Mouse (Mus musculus) frontal cortex, postnatal 14 days (tissue): ENCODE data around the gene Hsd11b1.

Source experiments
- DNase-seq, 2 experiments: peaks; one replicate each; pipeline ENCODE4 v3.0.0; 2022; ENCODE audit warnings: low spot score in 2 of 2

Gene Hsd11b1

DNA sequence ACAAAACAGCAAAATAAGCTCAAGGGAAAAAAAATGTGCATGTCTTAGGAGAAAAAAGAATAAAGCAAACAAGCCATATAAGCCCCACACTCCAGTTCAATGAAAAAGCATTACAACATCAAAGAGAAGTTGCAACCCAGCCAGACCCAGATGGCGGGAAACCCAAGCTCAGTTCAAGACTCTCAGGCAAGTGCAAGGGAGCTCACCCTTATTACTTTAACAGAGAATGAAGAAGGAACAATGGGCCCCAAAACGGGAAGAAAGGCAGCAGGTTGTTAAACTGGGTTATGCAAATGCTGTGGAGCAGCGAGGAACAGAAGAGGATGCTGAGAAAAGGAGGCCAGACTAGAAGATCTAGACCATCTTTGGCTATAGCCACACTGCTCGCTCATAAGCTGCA is 21.0 kb downstream of the Hsd11b1 start:
- no peak for DNase-seq

DNA sequence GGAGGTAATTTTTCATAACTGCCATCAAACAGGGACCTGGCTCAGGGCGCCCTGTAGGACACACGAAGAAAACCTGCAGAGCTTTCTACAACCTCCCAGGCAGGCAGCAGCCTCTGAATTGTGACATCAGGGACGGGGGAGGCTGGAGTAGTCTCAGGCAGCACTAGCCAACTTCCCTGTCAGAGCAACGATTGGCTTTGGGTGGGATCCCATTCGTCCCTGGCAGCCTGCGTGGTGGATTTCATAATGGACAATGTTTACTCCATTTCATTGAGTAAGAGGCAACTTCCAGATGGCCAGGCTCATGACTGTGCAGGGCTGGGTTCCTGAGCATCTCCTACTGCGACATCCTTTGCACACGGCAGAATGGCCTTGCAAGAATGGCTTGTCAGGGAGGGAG is 21.6 kb downstream of the Hsd11b1 start:
- peak; percentile 66 to 81 for DNase-seq

DNA sequence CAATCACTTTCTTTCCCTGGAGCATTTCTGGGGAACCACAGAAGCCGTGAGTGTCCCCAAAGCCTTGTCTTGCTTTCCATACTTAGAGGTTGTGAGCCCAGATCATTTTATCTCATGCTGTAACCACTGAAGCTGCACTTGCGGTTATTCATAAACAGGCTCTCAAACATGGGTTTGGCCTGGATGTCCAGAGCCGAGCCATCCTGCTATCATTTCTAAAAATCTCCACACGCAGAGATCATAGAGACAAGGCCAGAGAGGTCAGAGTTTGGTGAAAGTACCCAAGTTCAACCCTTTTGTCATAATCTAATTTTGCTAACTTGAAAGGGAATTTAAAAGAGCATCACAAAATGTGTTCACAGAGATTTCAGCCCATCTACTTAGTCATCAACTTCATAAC is 22.4 kb downstream of the Hsd11b1 start:
- no peak for DNase-seq

DNA sequence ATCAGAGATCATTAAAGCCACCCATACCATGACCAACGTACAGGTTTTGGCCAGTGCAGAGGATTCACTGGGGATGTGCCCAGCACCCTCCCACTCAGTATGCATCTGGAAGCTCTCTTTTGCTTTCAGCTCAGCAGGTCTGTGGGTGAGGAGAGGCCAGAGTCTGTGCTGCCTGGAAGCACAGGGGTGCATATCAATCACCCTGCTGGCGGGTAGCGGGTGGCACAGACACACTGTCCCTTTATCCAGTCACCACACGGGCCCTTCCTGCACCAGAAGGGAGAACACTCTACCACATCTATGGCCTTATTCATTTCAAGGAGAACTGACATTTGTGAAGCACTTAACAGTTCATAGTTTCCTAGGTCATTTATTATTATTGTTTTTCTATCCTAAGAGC is 25.4 kb downstream of the Hsd11b1 start:
- DNase-seq = no peak

DNA sequence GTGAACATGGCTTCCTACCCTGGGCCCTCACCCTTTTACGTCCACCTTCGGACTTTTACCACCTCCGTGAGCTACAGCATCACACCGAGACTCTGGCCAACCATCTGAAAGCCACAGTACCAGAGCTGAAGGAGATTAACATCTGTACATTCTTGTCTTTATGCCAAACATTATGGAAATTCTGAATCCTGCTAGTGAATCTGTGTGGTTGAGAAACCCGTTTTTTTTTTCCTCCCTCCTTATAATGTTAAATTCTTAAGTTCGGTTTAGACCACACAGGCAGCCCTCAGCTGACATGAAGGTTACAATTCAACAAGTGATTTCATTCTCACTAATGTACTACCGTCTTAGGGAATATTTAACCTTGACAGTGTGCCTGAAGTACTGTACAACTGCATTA is 28.9 kb downstream of the Hsd11b1 start:
- no peak for DNase-seq

DNA sequence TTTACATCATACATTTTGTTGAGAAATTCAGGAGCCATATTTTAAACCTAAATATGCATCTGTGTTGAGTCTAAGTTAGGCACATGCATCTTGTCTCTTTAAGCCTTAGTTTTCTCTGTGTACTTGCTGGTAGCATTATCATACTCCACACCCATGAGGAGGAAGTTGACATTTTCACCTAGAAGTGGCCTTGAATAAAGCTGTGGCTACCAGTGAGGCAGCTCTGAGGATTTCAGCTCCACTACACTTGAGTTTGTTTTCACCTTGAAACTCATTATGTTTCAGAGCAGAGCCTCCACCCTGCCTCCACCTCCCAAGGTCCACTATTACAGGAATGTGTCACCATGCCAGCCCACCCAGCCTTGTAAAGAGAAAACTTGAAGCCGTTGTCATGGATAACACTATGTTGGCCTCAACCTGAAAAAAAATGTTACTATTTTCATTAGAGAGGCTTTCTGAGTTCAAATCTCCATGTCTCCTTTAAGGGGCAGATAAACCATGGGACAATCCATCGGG is 29.7 kb downstream of the Hsd11b1 start:
- no peak for DNase-seq

DNA sequence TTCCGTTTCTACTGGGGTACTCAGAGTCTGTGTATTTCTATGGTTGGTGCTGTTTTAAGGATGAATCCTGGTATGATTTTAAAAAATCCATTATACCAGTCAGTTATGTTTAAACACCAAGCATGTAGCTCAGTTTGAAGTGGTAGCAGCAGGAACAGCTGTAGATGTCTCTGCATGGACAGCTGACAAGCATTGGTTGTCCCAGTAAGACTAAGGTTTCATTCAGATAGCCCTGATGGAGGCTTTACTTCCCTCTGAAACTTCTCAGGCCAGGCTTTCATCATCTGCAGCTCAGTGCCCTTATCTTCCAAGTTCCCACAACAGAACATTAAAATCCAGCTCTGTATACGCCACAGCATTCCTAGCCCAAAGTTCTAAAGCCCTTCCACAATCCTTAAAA is 31.1 kb downstream of the Hsd11b1 start:
- no peak for DNase-seq

DNA sequence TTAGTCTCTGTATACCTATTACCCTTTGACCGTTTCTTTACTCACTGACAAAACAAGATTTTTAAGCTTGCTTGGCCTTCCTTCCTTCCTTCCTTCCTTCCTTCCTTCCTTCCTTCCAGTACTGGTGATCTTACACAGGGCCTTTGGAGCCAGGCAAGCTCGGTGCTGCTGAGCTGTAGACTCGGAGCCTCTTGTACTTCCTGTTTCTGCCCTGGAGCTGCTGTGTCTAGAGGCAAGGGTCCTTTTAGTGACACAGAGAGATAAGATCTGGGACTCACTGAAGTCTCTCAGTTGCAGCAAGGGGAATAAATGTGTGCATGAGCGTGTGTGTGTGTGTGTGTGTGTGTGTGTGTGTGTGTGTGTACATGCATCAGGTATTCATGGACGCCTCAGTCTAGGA is 32.9 kb downstream of the Hsd11b1 start:
- DNase-seq = no peak

DNA sequence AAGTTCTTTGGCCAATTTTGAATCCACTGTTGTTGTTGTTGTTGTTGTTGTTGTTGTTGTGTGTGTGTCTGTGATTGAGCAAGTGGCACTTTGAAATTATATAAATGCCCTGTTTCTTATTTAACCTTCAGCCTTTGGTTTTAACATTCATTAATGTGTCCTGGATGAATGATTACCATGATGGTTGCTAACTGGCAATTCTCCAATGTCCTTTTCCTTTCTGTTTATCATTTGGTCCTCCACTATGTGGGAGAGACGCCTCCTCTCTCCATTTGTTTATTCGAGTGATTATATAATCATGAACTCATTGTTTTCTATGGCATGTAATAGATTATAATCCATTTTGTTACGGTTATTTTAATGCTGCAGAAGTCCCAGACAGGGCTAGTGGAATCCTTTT is 33.3 kb downstream of the Hsd11b1 start:
- DNase-seq = no peak

DNA sequence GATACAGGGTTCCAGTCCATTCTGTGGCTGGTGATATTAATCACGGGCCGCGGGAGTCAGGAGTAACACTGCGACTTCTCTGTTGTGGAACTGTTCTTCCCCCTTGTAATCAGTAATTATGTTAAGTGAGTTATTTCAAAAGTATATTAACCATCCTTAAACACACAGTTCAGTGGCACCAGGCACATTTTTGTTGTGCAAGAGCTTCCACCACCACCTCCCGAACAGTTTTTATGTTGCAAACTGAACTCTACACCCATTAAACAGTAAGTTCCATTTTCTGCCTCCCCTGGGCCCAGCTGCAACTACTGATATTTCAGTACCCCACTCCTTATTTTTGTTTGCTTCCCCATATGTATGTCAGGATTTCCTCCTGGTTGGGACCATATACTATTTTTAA is 34.3 kb downstream of the Hsd11b1 start:
- DNase-seq = no peak

DNA sequence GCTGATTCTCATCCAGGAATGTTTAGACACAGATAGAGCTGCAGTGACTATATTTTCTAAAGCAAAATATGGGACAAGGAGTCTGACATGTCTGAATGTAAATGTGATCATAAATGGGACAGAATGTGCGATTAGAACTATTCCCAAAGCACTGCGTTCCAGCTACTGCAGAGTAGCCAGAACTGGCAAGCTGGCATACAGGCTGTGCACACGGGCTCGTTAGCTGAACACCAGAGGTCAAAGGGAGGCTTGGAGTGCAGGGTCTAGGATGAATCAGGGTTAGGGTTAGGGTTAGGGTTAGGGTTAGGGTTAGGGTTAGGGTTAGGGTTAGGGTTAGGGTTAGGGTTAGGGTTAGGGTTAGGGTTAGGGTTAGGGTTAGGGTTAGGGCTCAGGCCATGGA is 36.3 kb downstream of the Hsd11b1 start:
- DNase-seq = no peak

DNA sequence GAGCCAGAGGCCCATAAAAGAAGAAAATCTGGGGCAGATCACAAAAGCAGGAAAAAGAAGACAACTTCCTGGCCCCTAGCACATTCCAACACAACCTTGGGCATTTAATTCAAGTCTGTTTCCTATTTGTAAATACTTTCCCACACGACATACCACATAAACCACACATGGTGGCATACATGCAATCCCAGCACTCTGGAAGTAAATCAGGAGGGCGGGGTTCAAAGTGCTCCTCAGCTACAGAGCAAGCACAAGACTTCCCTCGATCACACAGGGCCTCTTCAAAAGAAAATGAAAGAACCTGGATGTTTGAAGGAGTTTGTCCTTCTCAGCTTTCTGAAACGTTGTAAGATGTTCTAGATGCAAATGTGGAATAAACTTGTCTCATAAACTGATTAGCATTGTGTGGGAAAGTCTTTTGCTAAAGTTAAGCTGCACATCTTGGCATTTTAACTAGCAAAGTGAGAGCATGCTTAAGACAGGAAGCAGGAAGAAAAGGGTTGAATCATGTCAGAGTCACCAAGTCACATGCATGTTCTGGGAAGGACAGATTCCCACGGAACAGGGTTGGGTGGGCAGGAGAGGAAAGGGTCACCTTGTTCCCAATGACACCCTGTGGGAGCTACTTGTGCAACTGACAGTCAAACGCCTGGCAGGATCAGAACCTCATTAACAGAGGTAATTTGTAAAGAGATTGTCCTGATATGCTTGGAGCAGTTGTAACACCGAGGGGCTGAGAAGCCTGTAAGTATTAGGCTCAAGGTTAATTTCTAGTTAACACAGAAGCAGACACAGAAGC is 37.0 kb downstream of the Hsd11b1 start:
- DNase-seq = no peak

DNA sequence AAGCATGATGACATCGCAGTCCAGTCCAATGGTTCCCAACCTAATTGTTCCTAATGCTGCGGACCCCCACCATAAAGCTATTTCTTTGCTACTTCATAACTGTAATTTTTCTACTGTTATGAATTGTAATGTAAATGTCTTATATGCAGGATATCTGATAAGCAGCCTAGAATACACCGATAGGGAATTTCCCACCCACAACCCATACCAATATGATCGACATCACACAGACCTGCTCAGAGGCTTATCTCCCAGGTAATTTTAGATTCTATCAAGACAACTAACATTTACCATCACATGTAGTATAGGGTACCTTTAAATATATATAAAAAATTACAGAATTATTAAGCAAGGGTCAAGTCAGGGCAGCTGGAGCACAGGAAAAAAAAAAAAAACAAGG is 37.8 kb downstream of the Hsd11b1 start:
- no peak for DNase-seq

DNA sequence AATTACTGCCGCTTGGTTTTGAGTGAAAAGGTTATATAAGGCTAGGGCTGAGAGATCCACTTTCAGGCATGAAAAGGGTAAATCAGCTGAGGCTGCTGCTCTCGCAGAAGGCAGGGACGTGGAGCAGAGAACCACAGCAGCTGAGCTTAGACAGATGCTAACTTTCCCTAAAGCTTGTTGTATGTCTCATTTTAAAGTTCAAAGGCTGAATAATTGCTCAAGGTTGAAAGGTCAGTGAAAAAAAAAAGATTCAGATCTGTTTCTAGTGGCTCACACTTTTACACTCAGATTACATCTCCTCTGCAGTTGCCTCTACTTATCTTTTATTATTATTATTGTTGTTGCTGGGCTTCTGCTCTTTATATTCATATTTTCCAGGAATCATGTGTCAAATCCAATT is 38.3 kb downstream of the Hsd11b1 start:
- no peak for DNase-seq

DNA sequence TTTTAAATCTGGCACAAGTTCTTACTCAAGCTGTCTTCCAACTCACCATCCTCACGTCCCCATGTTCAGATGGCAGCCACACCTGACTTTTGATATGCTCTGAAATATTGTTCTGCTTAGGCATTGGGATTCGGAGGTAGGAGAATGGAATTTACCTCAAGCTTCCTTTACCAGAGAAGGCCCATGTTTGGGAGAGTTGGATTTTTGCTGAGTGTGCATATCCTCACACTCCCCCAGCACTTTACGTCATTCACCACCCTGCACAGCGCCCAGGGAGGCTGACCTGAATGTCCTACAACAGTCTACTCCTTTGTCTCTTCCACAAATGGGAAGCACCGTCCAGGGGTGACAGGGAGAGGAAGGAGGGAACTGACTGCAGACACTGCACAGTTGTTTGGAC is 43.5 kb downstream of the Hsd11b1 start:
- DNase-seq = no peak

DNA sequence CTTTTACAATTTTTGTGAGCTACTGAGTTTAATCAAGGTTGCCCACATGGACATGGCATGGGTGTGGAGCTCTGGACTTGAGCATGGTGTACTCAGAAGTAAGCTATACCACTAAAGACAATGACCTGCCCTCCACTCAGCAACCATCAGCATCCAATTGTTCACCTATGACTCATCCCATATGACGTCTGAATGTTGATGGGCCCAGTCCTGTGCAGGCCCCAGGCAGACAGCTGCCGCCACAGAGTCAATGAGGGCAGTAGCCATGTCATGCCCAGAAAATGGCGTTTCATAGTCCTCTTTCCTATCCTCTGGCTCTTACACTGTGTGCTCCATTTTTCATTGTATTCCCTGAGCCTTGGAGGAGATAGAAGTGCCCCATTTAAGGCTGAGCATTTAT is 47.9 kb downstream of the Hsd11b1 start:
- no peak for DNase-seq

DNA sequence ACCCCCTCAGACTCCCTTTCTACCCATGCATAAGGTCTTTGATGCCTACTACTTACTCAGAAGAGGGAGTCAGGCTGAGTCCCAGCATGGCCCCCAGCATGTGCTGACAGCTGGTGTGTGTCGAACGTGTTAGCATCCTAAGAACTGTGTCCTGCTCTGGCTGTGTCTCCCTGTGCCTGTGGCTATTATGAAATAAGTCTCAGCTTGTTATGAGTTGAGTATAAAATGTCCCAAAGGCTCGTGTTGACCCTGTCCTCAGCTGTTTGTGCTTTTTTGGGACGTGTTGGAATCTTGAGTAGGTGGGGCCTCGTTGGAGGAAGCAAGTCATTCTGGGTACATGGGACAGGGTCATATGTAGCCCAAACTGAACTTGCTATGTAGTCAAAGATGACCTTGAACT is 49.8 kb downstream of the Hsd11b1 start:
- DNase-seq = no peak

DNA sequence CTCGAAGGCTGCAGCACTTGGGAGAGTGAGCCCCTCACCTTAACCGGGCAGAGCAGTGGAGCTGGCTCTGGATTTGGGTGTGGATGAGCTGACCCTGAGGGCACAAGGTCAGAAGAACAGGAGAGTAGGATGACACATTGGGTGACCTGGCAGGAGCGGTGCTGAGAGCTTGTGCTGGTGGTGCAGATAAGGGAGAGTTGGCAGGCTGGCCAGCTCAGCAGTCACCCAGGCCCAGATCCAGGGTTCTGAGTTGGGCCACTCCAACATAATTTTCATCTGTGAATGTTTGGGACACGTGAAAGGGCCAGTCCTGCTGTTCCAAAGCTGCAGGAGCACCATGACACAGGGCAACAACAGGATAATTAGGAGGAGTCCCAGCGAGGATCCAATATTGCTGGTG is 52.5 kb downstream of the Hsd11b1 start:
- DNase-seq = no peak

DNA sequence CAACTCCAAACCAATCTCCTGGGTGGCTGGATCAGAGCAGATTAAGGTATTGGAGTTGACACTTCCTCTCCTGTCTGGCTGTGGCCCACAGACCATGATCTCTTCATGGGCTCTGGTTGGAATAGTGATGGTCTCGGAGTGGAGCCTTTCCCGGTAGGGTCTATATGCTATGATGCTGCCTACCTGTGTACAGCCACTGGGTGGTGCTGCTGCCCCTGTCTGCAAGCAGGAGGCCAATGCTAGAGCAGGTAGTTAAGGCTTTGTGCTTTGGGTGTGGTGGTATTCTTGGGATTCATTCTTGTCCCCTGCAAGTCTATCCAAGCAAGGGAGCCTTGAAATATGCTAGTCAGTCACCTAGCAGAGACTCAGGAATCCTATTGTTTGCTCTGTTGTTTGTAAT is 55.7 kb downstream of the Hsd11b1 start:
- peak; percentile 32 to 37 for DNase-seq

DNA sequence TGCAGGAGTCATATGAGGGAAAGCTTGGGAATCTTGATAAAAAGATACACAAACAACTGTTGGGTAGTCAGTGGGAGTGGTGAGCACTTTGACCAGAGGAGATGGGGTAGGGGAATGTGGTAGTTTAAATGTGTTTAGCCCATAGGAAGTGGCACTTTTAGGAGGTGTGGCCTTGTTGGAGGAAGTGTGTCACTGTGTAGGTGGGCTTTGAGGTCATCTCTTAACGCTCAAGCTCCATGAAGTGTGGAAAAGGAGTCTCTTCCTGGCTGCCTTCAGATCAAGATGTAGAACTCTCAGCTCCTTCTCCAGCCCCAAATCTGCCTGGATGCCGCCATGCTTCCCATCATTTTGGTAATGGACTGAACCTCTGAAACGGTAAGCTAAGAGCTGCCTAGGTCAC is 56.4 kb downstream of the Hsd11b1 start, which contains the start of gene Lamb3:
TSS of gene Lamb3 (plus strand) at position 197 of the 400 bp plus-strand sequence.
- DNase-seq = no peak

DNA sequence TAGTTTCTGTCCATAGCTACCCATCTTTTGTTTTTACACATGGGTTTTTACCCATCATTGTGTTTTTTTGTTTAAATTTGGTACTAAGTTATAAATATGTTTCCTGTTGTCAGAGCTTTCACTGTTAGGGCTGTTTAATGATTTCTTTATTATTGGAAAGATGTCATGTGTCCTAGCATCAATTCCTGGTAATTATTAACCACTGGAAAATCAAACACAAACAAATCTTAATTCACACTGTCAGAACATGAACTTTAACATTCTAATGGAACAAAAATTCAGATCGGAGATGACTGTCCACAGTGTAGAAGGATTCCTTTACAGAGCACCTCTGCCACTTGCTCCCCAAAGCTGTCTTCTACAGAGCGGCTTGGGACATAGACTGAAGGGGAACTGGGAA is 58.4 kb downstream of the Hsd11b1 start:
- DNase-seq = no peak

DNA sequence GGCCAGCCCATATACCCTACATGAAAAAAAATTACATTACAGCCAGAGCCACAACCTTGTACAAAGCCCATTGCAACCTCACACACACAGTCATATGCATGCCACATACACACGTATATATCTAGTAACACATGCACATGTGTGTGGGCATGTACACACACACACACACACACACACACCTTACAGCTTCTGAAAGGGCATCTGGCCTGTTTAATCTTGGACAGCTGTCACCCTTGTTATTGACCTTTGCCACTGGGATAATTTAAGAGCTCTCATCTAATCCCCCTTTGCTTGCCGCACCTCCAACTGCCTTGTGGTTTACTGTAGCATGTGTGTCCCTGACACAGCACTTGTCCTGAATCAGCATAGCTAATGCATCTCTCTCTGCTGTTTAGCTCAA is 60.1 kb downstream of the Hsd11b1 start:
- no peak for DNase-seq

DNA sequence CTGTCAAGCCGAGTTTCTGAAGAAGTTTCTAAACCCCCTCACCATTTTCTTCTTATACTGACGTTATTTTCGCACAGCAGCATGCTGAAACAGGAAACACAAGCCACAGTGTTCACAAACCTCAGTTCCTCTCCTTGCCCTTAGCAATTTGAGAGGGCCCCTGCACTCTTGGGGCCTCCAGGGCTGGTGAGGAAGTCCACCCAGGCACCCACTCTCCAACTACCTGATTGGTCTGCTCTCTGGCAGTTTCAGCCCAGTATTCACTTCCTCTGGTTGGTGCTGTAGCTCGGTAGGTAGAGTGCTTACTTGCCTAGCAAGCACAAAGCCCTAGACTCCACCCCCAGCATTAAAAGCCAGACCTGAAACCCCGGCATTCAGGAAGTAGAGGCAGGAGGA is 62.5 kb downstream of the Hsd11b1 start, which contains the start of gene Traf3ip3:
TSS of gene Traf3ip3 (minus strand) at position 321 of the 396 bp plus-strand sequence.
- no peak for DNase-seq
